Mouse (Mus musculus): ENCODE data around the gene Trim25. TPM values are rescaled to one million over a fixed set of nuclear protein-coding genes. Genes with fewer than 3 reads are reported as not detected.

Gene Trim25
- polyA plus RNA-seq, 1 experiment, result 6.3 TPM

DNA sequence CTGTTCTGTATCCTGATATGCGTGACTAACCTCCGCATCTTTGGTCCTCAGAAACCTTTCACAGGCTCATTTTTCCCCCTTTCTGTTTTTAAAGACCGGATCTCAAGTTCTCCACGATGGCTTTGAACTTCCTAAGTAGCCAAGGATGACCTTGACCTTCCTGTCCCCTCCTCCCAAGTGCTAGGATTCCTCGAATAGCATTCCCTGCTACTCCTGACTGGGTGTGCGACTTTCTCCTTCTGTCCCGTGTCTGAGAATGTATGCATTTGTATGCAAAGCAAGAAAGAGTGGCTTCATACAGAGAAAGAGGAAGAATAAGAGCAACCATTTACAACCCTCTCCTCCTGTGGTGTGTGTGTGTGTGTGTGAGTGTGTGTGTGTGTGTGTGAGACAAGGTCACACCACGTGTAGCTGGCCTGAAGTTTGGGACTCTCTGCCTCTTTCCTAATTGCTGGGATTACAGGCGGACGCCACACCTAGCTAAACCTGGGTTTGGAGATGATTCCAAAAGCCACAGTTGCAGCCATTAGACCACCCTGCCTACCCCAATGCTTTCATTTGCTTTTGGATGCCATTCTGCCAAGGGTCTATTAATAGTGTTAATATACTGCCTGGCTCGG lies 68.8 kb downstream of the Trim25 start:
- H3K36me3 ChIP-seq (replicated peaks; ENCODE audit: low read length), result no peaks in the 10 kb centered on the region
- TF ChIP-seq FLI1 (IDR thresholded peaks at IDR 0.05; ENCODE audit: low read length), result no peak
- TF ChIP-seq GATA1 (IDR thresholded peaks at IDR 0.05; ENCODE audit: borderline replicate concordance, low read length), result no peak
- peaks cover 9% of the 10 kb centered on the region for H3K27me3 ChIP-seq (replicated peaks)
- 0 out of 2 replicates have a peak, but pooled peaks cover 4% of the 10 kb centered on the region for H3K9me3 ChIP-seq
- no peak overlapping the region for H3K4me3 ChIP-seq (replicated peaks)
- H3K4me1 ChIP-seq, result peaks cover 26% of the 10 kb centered on the region

GRCm38 (mm10) chr11:89068649-89069048 lies 69.5 kb downstream of the Trim25 start:
- Histone ChIP-seq H3K9me3 (0 out of 2 replicates have a peak, but pooled peaks cover 4% of the 10 kb centered on the region), H3K4me1 (peaks cover 26% of the 10 kb centered on the region), H3K36me3 (replicated peaks; ENCODE audit: low read length) (no peaks in the 10 kb centered on the region), H3K4me3 (replicated peaks) (no peak overlapping the region), H3K27me3 (replicated peaks) (peaks cover 9% of the 10 kb centered on the region)
- TF ChIP-seq FLI1 (IDR thresholded peaks at IDR 0.05; ENCODE audit: low read length) (no peak), GATA1 (IDR thresholded peaks at IDR 0.05; ENCODE audit: borderline replicate concordance, low read length) (no peak)

GRCm38 (mm10) chr11:89069303-89069702 lies 70.1 kb downstream of the Trim25 start:
- no peaks in the 10 kb centered on the region for H3K36me3 ChIP-seq (replicated peaks; ENCODE audit: low read length)
- H3K27me3 ChIP-seq (replicated peaks), result peaks cover 9% of the 10 kb centered on the region
- no peak overlapping the region for H3K4me3 ChIP-seq (replicated peaks)
- H3K4me1 ChIP-seq, result peaks cover 26% of the 10 kb centered on the region
- 0 out of 2 replicates have a peak, but pooled peaks cover 4% of the 10 kb centered on the region for H3K9me3 ChIP-seq
- TF ChIP-seq FLI1 (IDR thresholded peaks at IDR 0.05; ENCODE audit: low read length) (no peak), GATA1 (IDR thresholded peaks at IDR 0.05; ENCODE audit: borderline replicate concordance, low read length) (no peak)

Other genes starting within 250 kb of the Trim25 start
- gene Akap1, start 134.8 kb upstream of the Trim25 start, polyA plus RNA-seq (2012; ENCODE audit: insufficient read depth, low replicate concordance), result 0.90 and 3.9 TPM in 2 replicates
- gene Scpep1, start 43.9 kb upstream of the Trim25 start, polyA plus RNA-seq (2012; ENCODE audit: insufficient read depth, low replicate concordance), result 1.1 and 7.4 TPM in 2 replicates
- gene Elobl, start 32.4 kb upstream of the Trim25 start, polyA plus RNA-seq (2012; ENCODE audit: insufficient read depth, low replicate concordance), result not detected in 2 replicates
- 2.3 and 3.1 TPM in 2 replicates for gene Coil, start 29.1 kb upstream of the Trim25 start, polyA plus RNA-seq (2012; ENCODE audit: insufficient read depth, low replicate concordance)
- gene Dgke, start 67.5 kb downstream of the Trim25 start, polyA plus RNA-seq (2012; ENCODE audit: insufficient read depth, low replicate concordance), result 0.70 TPM in 1 of 2 replicates, not detected in the other
- gene Gm525, start 74.5 kb downstream of the Trim25 start, polyA plus RNA-seq (2012; ENCODE audit: insufficient read depth, low replicate concordance), result not detected in 2 replicates

Measured in megakaryocyte, embryonic 14.5 days (primary cell).